Mouse (Mus musculus): Measurements from ENCODE around the gene Enox1.

GRCm38 (mm10) chr14:77239360-77239759 is 82.8 kb downstream of the Enox1 start:
- TF ChIP-seq CTCF (conservative IDR thresholded peaks at IDR 0.05; ENCODE audit: low read length) (no peak), POU5F1 (IDR thresholded peaks at IDR 0.05; ENCODE audit: borderline replicate concordance, low read length) (no peak)
